Mouse (Mus musculus) neutrophil, adult 5-6 weeks (primary cell): ENCODE data around the gene Cnih4. TPM values are rescaled to one million over a fixed set of nuclear protein-coding genes. Genes with fewer than 3 reads are reported as not detected.

ENCODE experiments used
- ATAC-seq: fragments of 151-379, 151-347 bp; 2 replicates; pipeline ENCODE4 v1.8.0; 2017; ENCODE audit warnings: mild to moderate bottlenecking, moderate TSS enrichment; ENCODE audit not compliant: insufficient number of reproducible peaks, poor library complexity, low FRiP score, severe bottlenecking; ENCODE audit errors: extremely low read depth
- total RNA-seq: library from RNA; stranded (forward); fragments of 200-1000 nt; gene quantifications from 2 replicates; pipeline ENCODE4 v1.2.3, GENCODE M21; 2017

Cnih4 gene
- total RNA-seq, 1 experiment from 2014 or later = 27.7 TPM

DNA sequence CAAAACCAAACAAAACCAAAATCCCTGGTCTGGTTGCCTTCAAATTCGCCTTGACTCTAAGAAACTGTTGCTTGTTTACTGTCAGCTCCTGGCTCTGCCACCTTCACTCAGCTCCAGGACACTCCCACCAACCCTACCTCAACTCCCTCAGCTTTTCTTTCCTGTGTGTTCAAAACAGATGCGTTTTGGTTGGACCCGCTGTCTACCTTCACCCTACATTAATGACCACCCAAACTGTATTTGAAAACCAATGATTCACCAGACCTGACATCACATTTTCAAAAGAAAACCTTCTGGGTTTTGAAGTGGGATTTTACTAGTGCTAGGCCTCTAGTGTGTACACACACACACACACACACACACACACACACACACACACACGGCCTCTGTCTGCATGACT, 65.7 kb downstream of the Cnih4 start:
- no peak for ATAC-seq

DNA sequence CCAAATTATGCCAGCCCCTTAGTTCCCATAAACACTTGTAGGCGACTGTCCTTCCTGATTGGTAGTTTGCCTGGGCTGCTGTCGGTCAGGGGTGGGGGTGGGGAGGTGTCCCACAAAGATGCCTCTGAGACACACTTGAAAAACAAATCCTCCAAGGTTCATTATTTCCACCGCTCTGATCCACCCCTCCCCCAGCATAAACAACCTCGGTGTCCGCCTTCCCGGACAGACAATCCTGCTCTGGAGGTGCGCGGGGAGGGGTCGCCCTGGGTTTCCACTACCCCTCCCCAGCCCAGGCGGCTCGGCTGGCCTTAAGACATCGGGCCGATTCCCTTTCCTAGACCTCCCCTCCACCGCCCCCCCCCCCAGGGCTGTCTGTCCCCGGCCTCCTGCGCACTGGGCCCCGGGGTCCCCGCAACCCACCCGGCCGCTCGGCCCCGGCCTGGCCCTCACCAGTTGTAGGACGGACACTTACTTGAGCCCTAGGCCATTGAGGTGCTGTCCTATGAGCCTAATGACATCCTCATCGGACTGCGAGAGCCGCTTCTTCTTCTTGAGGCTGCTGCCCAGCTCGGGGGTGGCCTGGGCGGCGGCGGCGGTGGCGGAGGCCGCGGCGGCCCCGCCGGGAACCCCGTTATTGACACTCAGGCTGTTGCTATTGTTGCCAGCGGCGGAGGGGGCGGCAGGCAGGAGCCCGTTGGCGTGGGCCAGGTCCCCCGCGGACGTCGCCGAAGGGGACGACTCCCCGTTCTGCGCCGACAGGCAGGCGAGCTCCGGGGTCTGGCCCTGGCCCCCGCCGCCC, 66.3 kb downstream of the Cnih4 start:
- peak; percentile 25; the same call in 1 of the 2 replicates for ATAC-seq

DNA sequence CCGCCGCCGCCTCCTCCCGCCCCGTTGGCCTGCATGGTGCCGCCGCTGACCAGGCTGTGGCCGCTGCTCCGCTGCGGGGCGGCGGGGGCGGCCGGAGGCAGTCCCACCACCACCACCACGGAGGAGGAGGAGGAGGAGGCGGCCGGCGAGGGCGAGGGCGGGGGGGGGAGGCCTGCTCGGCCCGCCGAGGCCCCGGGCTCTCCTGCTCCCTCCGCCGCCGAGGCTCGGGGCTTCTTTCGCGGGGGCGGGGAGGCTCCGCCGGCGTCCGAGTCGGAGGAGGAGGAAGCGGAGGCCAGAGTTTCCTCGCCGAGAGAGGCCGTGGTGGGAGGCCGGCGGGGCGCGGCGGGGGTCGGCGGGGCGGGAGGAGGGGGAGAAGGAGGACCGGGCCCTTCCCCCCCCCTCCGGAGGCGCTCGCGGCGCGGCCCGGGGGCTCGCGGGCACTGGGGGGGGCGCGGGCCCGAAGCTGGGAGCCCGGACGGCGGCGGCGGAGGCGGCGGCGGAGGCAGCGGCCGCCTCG, 67.0 kb downstream of the Cnih4 start:
- no peak for ATAC-seq

DNA sequence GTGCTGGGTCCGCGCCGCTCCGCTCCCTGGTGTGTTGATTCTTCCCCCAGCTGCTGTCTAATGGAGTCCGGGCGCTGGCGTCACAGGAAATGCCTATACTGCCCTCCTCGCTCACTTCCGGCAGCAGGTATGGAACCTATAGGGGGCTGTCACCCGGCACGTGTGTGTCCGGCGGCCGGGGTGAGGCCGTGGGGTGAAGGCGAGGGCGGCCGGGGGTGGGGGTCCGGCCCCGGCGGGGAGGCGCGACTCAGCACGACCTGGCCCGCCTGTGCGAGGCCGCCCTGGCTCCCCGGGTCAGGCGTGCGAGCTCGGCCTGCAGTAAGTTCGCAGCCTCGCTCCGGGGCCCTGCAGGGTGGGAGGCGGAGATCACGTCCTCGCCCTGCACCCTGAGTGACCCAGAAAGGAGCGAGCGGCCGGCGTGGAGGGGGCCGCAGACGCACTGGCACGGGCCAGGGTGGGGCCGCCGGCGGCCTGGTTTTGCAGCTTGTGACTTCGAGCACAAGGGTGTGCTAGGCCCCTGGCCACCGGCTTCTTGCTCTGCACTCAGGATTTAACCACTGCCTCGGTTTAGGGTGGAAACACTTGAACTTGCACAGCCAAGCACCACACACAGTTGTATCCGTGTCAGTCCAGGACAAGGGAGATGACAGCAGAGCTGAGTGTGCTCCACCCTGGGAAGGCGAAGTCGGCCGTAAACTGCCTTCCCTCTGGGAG, 67.6 kb downstream of the Cnih4 start, which contains the start of gene Wdr26:
Gene Wdr26 (minus strand): TSS at position 82 of the 714 bp plus-strand sequence.
- ATAC-seq = peak; percentile 87

DNA sequence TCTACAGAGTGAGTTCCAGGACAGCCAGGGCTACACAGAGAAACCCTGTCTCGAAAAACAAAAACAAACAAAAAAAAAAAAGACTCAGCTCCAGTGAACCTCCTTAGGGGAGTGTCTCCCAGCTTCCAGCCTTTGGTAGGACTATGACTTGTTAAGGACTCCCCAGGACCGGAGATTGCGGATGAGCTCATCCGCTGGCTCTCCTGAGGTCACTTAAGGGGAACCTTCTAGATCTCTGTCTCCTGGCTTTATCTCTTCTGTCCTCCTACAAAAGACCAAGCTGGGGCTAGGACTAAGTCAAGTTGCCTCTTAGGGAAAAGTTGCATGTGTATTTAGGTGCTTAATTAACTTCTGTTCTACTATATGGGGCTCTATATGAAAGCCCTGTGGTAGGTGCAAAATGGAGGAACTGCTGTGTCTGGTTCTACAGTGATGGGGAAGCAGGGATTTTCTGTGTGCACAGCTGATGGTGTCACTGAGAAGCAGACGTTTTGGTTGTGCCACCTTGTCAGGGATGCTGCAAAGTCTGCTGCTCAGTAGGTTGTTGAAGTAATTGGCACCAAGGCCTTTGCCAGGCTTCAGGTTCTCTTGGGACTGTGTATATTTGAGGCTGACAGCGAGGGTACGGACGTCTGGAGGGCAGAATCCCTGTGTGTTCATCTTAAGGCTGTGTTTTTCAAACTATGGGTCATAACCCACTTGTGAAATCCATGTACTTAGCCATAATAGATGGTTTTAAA, 70.0 kb downstream of the Cnih4 start:
- ATAC-seq = no peak

DNA sequence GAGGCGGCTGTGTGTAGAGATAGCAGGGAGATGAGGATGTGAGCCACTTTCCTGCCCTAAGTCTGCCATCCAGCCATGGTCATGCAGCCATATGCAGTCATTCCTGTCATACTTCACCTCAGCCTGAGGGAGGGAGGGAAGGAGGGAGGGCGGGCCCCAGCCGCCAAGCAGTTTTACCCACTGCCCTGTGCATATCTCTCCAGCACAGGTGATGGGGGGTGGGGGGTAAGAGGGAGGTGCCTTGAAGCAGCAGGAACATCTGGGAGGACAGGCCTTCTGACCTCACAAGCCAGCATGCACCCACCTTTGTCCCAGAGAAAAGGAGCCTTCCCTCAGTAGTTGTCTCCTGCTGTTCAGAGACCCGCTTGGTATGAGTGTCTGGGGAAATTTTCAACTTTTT, 71.8 kb downstream of the Cnih4 start:
- ATAC-seq = no peak

Other genes starting within 250 kb of the Cnih4 start
- gene Pycr2, start 240.4 kb upstream of the Cnih4 start, total RNA-seq = 16.7 and 19.3 TPM in 2 replicates
- gene Lefty1, start 209.7 kb upstream of the Cnih4 start, total RNA-seq = not detected in 2 replicates
- 14.9 and 15.8 TPM in 2 replicates for gene Tmem63a, start 202.3 kb upstream of the Cnih4 start, total RNA-seq
- 50.7 and 59.5 TPM in 2 replicates for gene Ephx1, start 123.8 kb upstream of the Cnih4 start, total RNA-seq
- gene 9130409I23Rik, start 93.5 kb upstream of the Cnih4 start, total RNA-seq = not detected in 2 replicates
- gene Nvl, start 489 bp upstream of the Cnih4 start, total RNA-seq = 26.5 and 32.8 TPM in 2 replicates
- gene Wdr26, start 67.3 kb downstream of the Cnih4 start, total RNA-seq = 206 and 210 TPM in 2 replicates
- not detected in 2 replicates for gene Cnih3, start 207.9 kb downstream of the Cnih4 start, total RNA-seq